Mouse (Mus musculus): ENCODE data around the gene Sh2d4b.

The Sh2d4b gene

GRCm38 (mm10) chr14:40893196-40893595 lies at the start of gene Sh2d4b:
Sh2d4b (minus strand) TSS chr14:40893266.
- DNase-seq (ENCODE audit: low read depth, low spot score), result no peak

- DNase-seq (ENCODE audit: low read depth, low spot score), result no peak
Measured at GRCm38 (mm10) chr14:40942429-40942828, 49.4 kb upstream of the Sh2d4b start.

GRCm38 (mm10) chr14:40938380-40938987 lies 45.4 kb upstream of the Sh2d4b start:
- DNase-seq (ENCODE audit: low read depth, low spot score), result no peak

- no peak for DNase-seq (ENCODE audit: low read depth, low spot score)
Measured at GRCm38 (mm10) chr14:40937052-40937451, 44.0 kb upstream of the Sh2d4b start.

DNA sequence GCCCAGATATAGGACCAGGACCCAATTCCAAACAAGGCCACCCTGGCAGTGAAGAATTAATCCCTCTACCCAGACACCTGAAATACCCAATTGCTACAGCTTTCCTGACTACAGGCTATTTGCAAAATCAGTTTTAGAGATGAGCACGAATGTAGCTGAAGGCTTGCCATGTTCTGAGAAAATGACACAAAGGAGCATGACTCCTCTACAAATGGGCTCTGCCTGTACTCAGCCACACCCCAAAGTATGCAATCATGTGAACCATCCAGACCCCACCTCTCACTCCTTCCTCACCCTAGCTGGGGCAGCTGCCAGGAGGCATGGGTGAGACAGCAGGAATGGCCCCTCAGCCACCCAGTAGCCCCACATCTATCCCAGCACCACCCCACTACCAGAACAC lies 42.4 kb upstream of the Sh2d4b start:
- DNase-seq (ENCODE audit: low read depth, low spot score), result no peak

DNA sequence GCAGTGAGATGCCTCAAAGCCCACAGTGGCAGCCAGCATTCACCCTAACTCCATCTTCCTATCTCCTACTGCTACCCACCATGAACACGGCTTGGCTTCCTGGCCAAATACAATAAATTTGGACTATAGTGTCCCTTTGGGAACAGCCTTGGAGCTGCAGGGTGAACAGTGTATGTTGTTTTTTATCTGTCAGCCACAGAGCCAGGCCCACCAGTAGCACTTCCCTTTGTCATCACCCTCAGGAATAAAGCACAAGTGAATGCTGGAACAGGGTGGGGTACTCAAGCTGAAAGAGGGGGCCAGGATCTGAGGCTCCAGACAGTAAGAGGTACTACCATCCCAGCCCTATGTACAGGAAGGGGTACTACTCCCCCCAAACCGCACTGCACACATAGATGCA lies 42.0 kb upstream of the Sh2d4b start:
- no peak for DNase-seq (ENCODE audit: low read depth, low spot score)

GRCm38 (mm10) chr14:40933328-40933727 lies 40.3 kb upstream of the Sh2d4b start:
- DNase-seq (ENCODE audit: low read depth, low spot score), result no peak

DNA sequence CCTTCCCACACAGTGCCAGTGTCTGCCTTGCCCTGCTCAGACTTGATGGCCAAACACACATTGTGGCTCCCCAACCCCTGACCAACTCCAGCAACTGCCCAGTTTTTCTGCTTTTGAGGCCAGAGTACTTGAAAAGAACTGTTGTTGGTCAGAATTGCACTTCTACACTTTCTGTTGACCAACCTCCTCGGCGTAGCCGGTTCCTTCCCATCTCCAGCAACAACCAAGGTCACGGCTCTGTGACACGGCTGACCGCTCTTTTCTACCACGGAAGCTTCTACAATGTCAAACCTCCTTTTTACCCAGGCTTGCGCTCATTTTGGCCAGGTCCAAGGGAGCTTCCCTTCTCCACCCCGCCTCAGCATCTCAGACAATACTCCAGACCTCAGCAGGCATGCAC lies 39.2 kb upstream of the Sh2d4b start:
- no peak for DNase-seq (ENCODE audit: low read depth, low spot score)

- DNase-seq (ENCODE audit: low read depth, low spot score), result no peak
Measured at GRCm38 (mm10) chr14:40931115-40931829, 38.2 kb upstream of the Sh2d4b start.

DNA sequence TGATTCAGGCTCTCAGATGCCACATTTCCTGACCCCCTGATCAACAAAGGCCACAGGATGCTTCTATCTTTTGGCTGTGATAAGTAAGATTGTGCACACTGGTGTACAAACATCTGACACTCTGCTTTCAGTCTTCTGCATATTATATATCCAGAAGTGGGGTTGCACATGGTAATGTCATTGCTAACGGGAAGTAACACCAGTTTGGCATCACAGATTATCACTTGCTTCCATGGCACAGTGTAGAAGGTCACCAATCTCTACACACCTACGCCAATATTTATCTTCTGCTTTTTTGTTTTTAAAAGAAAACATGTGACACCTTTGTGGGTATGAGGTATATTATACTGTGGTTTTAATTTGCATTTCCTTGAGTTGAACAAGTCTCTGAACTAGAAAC lies 36.9 kb upstream of the Sh2d4b start:
- DNase-seq (ENCODE audit: low read depth, low spot score), result no peak

DNA sequence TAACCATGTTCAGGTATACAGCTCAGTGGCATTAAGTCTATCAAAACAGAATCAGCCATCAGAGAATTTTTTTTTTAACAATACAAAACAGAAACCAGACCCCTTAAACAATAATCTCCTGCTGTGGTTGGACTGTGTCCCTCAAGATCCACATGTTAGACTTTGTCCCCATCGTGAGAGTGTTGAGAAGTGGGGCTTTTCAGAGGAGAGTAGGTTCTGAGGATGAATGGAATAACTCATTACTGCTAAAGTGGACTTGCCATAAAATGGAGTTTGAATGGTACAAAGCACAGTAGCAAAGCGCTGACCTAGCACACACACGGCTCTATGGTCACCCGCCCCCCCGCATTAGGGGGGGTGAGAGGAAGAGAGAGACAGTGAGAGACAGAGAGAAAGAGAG lies 35.8 kb upstream of the Sh2d4b start:
- DNase-seq (ENCODE audit: low read depth, low spot score), result no peak

GRCm38 (mm10) chr14:40927041-40927440 lies 34.0 kb upstream of the Sh2d4b start:
- no peak for DNase-seq (ENCODE audit: low read depth, low spot score)

- DNase-seq (ENCODE audit: low read depth, low spot score), result no peak
Measured at GRCm38 (mm10) chr14:40924378-40925113, 31.5 kb upstream of the Sh2d4b start.

DNA sequence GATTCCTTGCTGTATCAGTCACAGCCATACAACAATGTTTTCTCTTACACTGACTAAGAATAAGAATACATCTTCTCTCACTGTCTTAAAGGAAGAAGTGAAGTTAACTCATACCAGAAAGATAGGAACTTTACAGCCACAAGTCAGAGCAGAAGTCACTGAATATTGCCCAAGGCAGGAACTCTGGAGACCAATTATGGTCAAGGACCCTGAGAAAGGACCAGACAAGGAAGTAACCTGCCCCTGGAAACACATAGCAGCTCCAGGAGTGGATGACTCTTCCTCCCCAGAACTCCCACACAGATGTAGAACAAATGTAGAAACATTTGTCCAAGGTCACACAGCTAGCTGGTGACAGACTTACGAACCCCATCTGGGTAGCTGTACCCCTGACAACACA lies 28.2 kb upstream of the Sh2d4b start:
- DNase-seq (ENCODE audit: low read depth, low spot score), result no peak

GRCm38 (mm10) chr14:40919521-40919920 lies 26.5 kb upstream of the Sh2d4b start:
- no peak for DNase-seq (ENCODE audit: low read depth, low spot score)

GRCm38 (mm10) chr14:40918477-40918876 lies 25.4 kb upstream of the Sh2d4b start:
- no peak for DNase-seq (ENCODE audit: low read depth, low spot score)

DNA sequence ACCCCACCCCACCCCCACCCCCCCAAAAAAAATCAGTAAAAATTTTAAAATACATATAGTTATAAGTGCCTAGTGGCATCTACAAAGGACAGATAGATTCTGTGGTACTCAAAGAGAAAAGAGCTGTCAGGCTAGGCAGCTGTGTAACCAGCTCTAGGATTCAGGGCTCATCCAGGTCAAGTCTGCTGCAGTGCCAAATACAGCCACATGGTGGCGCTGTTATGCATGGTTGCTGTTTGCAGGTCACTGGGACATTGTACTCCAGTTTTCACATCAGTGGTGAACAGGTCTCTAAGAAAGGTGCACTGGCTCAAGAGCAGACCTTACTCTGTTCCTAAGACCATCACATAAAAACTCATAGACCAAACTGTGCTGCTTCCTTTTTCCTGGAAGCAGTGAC lies 24.6 kb upstream of the Sh2d4b start:
- DNase-seq (ENCODE audit: low read depth, low spot score), result peak; percentile 84

GRCm38 (mm10) chr14:40916667-40917066 lies 23.6 kb upstream of the Sh2d4b start:
- peak; percentile 63 for DNase-seq (ENCODE audit: low read depth, low spot score)

DNA sequence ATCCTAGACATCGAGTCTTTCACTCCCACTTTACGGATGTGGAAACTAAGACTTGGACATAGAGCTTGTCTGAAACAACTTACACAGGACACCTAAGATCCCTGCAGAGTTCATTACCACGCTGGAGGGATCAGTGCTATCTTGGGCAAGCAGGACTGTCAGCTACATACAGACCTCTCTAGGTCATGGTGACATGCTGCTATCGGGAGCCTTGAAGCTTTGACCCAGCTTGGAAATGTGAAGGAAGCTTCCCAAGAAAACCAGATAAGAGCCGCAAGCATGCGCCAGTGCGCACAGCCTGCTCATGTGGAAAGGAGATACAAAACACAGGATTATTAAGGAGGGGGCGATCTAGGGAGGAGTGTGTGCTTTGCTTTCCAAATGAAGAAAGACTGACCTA lies 22.8 kb upstream of the Sh2d4b start:
- DNase-seq (ENCODE audit: low read depth, low spot score), result no peak

DNA sequence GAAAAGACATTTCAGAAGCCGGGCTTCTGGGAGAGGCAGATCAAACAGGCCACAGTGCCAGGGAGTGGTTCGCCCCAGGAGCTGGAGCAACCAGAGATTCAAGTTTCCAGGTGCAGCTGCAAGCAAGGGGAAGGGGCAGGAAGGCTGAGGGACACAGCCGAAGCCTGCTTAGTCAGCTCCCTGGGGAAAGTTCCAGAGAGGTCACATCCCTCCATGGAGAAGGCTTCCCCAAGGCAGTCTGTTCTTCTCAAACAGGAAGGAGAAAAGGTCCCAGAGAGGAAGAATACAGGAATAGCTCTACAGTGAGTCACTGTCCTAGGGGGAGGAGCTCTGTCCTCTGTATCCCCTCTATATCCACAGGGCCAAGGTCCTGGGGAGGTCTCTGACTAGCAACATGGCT lies 21.6 kb upstream of the Sh2d4b start:
- DNase-seq (ENCODE audit: low read depth, low spot score), result no peak

- no peak for DNase-seq (ENCODE audit: low read depth, low spot score)
Measured at GRCm38 (mm10) chr14:40913709-40914108, 20.6 kb upstream of the Sh2d4b start.

GRCm38 (mm10) chr14:40911529-40911928 lies 18.5 kb upstream of the Sh2d4b start:
- no peak for DNase-seq (ENCODE audit: low read depth, low spot score)

- DNase-seq (ENCODE audit: low read depth, low spot score), result no peak
Measured at GRCm38 (mm10) chr14:40908763-40909162, 15.7 kb upstream of the Sh2d4b start.
